Mouse (Mus musculus): ENCODE results near the gene Veph1. TPM values are rescaled to one million over a fixed set of nuclear protein-coding genes. Genes with fewer than 3 reads are reported as not detected.

Veph1 gene
- polyA plus RNA-seq, 1 experiment from 2014 or later, result 10.5 TPM

DNA sequence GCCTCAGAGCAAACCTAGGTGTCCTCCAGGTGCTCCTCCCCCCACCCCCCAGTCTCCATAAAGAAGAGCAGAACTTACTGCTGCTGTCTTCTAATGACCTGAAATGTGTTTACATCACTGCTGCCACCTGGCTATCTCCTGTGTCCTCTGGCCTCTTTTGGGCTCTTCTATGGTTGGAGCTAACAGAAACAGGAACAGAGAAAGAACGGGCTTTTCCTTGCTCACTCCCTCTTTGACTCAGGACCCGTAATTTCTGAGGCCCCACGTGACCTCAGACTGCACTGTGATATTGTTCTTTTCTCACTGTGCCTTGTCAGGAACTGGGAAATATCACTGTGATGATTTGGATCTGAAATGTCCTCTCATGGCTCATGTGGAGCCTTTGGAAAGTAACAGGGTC, 271.2 kb downstream of the Veph1 start:
- Histone ChIP-seq H3K36me3 (no peaks in the 10 kb centered on the region), H3K4me1 (no peaks in the 10 kb centered on the region), H3K4me3 (no peak overlapping the region), H3K27me3 (ENCODE audit: low read depth, poor library complexity, severe bottlenecking) (no peaks in the 10 kb centered on the region), H3K9me3 (replicated peaks) (no peaks in the 10 kb centered on the region), H3K27ac (replicated peaks) (no peak overlapping the region)
- no peak for DNase-seq (ENCODE audit: low spot score)
- WGBS, result 86% methylated on average over 3 of the region's 3 CpGs

- Histone ChIP-seq H3K27me3 (ENCODE audit: low read depth, poor library complexity, severe bottlenecking) (no peaks in the 10 kb centered on the region), H3K27ac (replicated peaks) (no peak overlapping the region), H3K36me3 (no peaks in the 10 kb centered on the region), H3K9me3 (replicated peaks) (no peaks in the 10 kb centered on the region), H3K4me1 (no peaks in the 10 kb centered on the region), H3K4me3 (no peak overlapping the region)
- WGBS, result 77% methylated on average over 5 of the region's 5 CpGs
- DNase-seq (ENCODE audit: low spot score), result no peak
Measured at GRCm38 (mm10) chr3:66024220-66024792, 272.3 kb downstream of the Veph1 start.

GRCm38 (mm10) chr3:66019171-66019570, 277.5 kb downstream of the Veph1 start:
- Histone ChIP-seq H3K27me3 (ENCODE audit: low read depth, poor library complexity, severe bottlenecking) (no peaks in the 10 kb centered on the region), H3K27ac (replicated peaks) (no peak overlapping the region), H3K4me1 (no peaks in the 10 kb centered on the region), H3K4me3 (no peak overlapping the region), H3K36me3 (no peaks in the 10 kb centered on the region), H3K9me3 (replicated peaks) (no peaks in the 10 kb centered on the region)
- 97% methylated on average over 5 of the region's 5 CpGs for WGBS
- no peak for DNase-seq (ENCODE audit: low spot score)

DNA sequence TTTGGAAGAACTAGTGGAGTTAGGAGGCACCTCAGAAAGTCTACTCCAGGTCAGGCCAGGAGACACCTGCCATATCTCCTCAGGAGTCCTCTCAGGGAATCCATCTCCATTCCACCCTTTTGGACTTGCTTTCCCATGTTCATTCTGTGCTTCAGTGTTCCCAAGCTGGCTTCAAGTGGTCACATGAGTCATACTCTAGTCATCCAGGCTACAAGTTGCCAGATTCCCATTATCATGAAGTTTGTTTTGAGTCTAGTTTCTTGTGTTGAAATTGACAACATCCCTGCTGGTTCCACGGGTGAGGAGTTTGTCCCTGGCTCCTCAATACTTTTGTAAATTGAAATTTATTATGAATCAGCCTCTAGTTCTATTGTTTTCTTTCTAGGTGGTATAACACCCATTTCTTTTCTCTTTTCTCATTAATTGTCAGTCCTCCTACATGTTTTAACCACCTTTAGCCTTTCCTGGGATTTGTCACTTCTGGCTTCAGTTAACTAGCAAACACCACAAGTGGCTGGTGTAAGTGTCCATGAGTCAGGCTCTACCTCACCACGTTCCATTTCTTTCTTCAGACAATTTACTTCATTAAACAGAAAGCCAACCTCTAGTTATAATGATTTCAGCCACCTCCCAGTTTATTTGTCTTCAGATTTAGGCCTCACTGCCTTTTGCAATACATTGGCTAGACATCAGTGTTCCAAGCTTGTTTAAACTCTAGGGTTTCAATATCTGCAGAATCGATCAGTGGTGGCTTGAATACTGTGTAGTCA, 288.8 kb downstream of the Veph1 start:
- H3K4me1 ChIP-seq, result no peaks in the 10 kb centered on the region
- no peaks in the 10 kb centered on the region for H3K27me3 ChIP-seq (ENCODE audit: low read depth, poor library complexity, severe bottlenecking)
- 86% methylated on average over 3 of the region's 3 CpGs for WGBS
- DNase-seq (ENCODE audit: low spot score), result no peak
- H3K4me3 ChIP-seq, result no peak overlapping the region
- no peak overlapping the region for H3K27ac ChIP-seq (replicated peaks)
- no peaks in the 10 kb centered on the region for H3K36me3 ChIP-seq
- no peaks in the 10 kb centered on the region for H3K9me3 ChIP-seq (replicated peaks)

DNA sequence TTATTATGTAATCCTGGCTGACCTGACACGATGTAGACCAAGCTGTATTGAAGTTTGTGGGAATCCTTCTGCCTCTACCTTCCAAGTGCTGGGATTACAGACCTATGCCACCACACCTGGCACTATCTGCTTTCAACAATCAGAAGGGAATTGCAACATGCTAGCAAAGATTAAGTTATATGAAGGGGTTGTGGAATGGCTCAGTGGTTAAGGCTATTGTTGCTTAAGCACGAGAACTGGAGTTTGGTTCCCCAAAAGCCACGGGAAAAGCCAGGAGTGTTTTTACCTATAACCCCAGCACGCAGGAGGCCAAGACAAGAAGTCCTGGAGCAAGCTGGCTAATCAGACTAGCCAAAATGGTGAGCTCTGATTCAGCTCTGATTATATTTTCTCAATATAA, 291.6 kb downstream of the Veph1 start:
- Histone ChIP-seq H3K4me3 (no peak overlapping the region), H3K27ac (replicated peaks) (no peak overlapping the region), H3K27me3 (ENCODE audit: low read depth, poor library complexity, severe bottlenecking) (no peaks in the 10 kb centered on the region), H3K9me3 (replicated peaks) (no peaks in the 10 kb centered on the region), H3K36me3 (no peaks in the 10 kb centered on the region), H3K4me1 (no peaks in the 10 kb centered on the region)
- 89% methylated on average over 4 of the region's 4 CpGs for WGBS
- DNase-seq (ENCODE audit: low spot score), result no peak

- WGBS, result 74% methylated on average over 7 of the region's 7 CpGs
- DNase-seq (ENCODE audit: low spot score), result no peak
- no peaks in the 10 kb centered on the region for H3K27me3 ChIP-seq (ENCODE audit: low read depth, poor library complexity, severe bottlenecking)
- H3K27ac ChIP-seq (replicated peaks), result no peak overlapping the region
- no peak overlapping the region for H3K4me3 ChIP-seq
- H3K4me1 ChIP-seq, result no peaks in the 10 kb centered on the region
- no peaks in the 10 kb centered on the region for H3K9me3 ChIP-seq (replicated peaks)
- no peaks in the 10 kb centered on the region for H3K36me3 ChIP-seq
Measured at GRCm38 (mm10) chr3:66004220-66004951, 292.3 kb downstream of the Veph1 start.

Other genes starting within 250 kb of the Veph1 start
- gene Ptx3, start 76.9 kb downstream of the Veph1 start, polyA plus RNA-seq (2016; fragmentation: Nextera tagmentation; extraction: Ambion mirVana), result 20.1 and 21.3 TPM in 2 replicates